Mouse (Mus musculus) ES-E14 (cell line): Measurements from ENCODE around the gene Wdr18. TPM values are rescaled to one million over a fixed set of nuclear protein-coding genes. Genes with fewer than 3 reads are reported as not detected.

Experiments
- DNase-seq: peaks from one replicate; pipeline ENCODE4 v3.0.0-alpha.2; 2013; ENCODE audit warnings: low read depth, low spot score
- H3K27ac ChIP-seq: 2 replicates; pipeline ENCODE4 v1.5.1; 2012; ENCODE audit warnings: low read depth, mild to moderate bottlenecking, low read length, moderate library complexity, mixed read lengths; ENCODE audit not compliant: poor library complexity, insufficient read depth, severe bottlenecking
- H3K36me3 ChIP-seq: 2 replicates; pipeline ENCODE4 v1.6.1; 2012; ENCODE audit warnings: mild to moderate bottlenecking, low read length, moderate library complexity, mixed read lengths; ENCODE audit not compliant: control insufficient read depth, poor library complexity, insufficient read depth, severe bottlenecking
- H3K4me1 ChIP-seq, 2 experiments: fragments of 150-350 bp in 1 of 2; sonication (generic) in 1 of 2; 2 replicates each; pipeline ENCODE4 v1.6.1; 2012; ENCODE audit warnings: low read length in 2 of 2, mild to moderate bottlenecking in 1 of 2, mixed read lengths in 1 of 2; ENCODE audit not compliant: control insufficient read depth in 2 of 2, insufficient read depth in 2 of 2, poor library complexity in 1 of 2
- H3K4me3 ChIP-seq, 2 experiments: fragments of 150-350 bp in 1 of 2; sonication (generic) in 1 of 2; 2 replicates each; pipeline ENCODE4 v1.5.1; 2012; ENCODE audit warnings: low read length in 2 of 2, low read depth in 1 of 2, mild to moderate bottlenecking in 1 of 2, mixed read lengths in 1 of 2; ENCODE audit not compliant: insufficient read depth in 1 of 2, poor library complexity in 1 of 2, severe bottlenecking in 1 of 2
- H3K9ac ChIP-seq: 2 replicates; pipeline ENCODE4 v1.6.1; 2012; ENCODE audit warnings: low read depth, mild to moderate bottlenecking, low read length, mixed read lengths; ENCODE audit not compliant: poor library complexity, insufficient read depth, severe bottlenecking
- H3K9me3 ChIP-seq: fragments of 150-350 bp; sonication (generic); 2 replicates; pipeline ENCODE4 v1.6.1; 2012; ENCODE audit warnings: low read depth, mild to moderate bottlenecking, low read length; ENCODE audit not compliant: control insufficient read depth, insufficient read depth
- CHD2 ChIP-seq: IDR thresholded peaks from 2 replicates; pipeline ENCODE4 v1.6.1; 2014; ENCODE audit warnings: mild to moderate bottlenecking, low read depth, low read length, inconsistent platforms
- HCFC1 ChIP-seq: IDR thresholded peaks from 2 replicates; pipeline ENCODE4 v1.6.1; 2012; ENCODE audit warnings: low read length, inconsistent platforms, borderline replicate concordance; ENCODE audit not compliant: insufficient read depth
- MAFK ChIP-seq: IDR thresholded peaks from 2 replicates; pipeline ENCODE4 v1.6.1; 2014; ENCODE audit warnings: mild to moderate bottlenecking, low read depth, low read length, inconsistent platforms; ENCODE audit not compliant: insufficient read depth
- ZC3H11A ChIP-seq: IDR thresholded peaks from 2 replicates; pipeline ENCODE4 v1.6.1; 2012; ENCODE audit warnings: low read depth, mild to moderate bottlenecking, inconsistent platforms, low read length, borderline replicate concordance
- ZNF384 ChIP-seq: IDR thresholded peaks from 2 replicates; pipeline ENCODE4 v1.6.1; 2012; ENCODE audit warnings: low read depth, low read length, inconsistent platforms
- in situ Hi-C, 2 experiments: fragments of 600-800 bp; cut with MboI; formaldehyde crosslinking; loops; one replicate each; pipeline ENCODE4 v1.15.1; 2025; ENCODE audit warnings: low sequenced_read_pairs in 2 of 2, inconsistent platforms in 1 of 2; ENCODE audit not compliant: unreplicated experiment in 2 of 2
- total RNA-seq: library from RNA; depleted of rRNA; stranded (reverse); fragments of 300-350 nt; gene quantifications from 2 replicates; pipeline ENCODE4 v1.2.3, GENCODE M21; 2012

Gene Wdr18
- total RNA-seq, 1 experiment = 155 TPM

DNA sequence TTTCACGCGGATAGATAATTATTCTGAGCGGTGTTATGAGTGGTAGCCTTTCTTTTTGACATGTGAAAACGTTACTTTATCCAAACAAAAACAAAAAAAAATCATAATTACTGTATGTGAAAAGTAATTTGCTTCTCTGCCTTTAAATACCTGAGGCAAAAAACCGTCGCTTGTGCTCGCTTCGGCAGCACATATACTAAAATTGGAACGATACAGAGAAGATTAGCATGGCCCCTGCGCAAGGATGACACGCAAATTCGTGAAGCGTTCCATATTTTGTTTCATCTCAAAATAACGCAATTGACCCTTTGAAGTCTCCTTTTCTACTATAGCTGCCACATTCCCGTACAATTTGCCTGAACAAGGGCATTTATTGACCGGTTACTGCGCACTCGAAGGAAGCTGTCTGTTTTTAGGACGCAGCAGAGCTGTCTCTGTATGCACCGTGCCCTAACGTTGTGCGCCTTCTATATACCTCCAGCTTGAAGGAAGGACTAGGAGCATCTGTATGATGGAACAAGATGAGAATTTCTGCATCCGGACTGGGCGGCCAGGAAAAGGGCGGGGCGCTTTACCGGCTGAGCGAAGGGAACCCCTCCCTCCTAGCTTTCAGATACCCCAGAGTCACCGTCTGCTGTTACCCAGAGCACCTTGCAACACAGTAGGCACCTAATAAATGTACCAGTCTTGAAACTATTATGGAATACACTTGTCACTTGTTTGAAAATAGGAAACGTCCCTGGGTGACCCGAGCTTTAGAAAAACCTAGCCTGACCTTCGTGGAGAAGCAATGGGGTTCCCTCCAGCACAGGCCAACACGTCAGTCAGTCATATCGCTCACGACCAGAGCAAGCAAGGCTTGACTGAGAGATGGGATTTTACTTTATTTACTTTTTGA is 25.6 kb downstream of the Wdr18 start:
- peak overlapping the region; percentile 32 for H3K9ac ChIP-seq
- peaks cover 9 to 19% of the 10 kb centered on the region in 2 experiments for H3K4me1 ChIP-seq
- peak overlapping the region; percentile 70 to 100 for H3K4me3 ChIP-seq
- DNase-seq = no peak
- H3K27ac ChIP-seq = peak overlapping the region; percentile 80; the same call in 1 of the 2 replicates
- peaks cover 5% of the 10 kb centered on the region; the same call in 1 of the 2 replicates for H3K36me3 ChIP-seq
- no peaks in the 10 kb centered on the region for H3K9me3 ChIP-seq
- in situ Hi-C loops = loop anchor here in 1 of 2 experiments (25.0 kb wide), 1 partner anchor 127 kb away; the partner anchor contains the start of genes Sbno2 and Stk11
- TF ChIP-seq CHD2 = no peak
- 0 out of 2 replicates have a peak, but pooled peaks have one; percentile 44 for TF ChIP-seq HCFC1
- peak; percentile 83 for TF ChIP-seq ZNF384

DNA sequence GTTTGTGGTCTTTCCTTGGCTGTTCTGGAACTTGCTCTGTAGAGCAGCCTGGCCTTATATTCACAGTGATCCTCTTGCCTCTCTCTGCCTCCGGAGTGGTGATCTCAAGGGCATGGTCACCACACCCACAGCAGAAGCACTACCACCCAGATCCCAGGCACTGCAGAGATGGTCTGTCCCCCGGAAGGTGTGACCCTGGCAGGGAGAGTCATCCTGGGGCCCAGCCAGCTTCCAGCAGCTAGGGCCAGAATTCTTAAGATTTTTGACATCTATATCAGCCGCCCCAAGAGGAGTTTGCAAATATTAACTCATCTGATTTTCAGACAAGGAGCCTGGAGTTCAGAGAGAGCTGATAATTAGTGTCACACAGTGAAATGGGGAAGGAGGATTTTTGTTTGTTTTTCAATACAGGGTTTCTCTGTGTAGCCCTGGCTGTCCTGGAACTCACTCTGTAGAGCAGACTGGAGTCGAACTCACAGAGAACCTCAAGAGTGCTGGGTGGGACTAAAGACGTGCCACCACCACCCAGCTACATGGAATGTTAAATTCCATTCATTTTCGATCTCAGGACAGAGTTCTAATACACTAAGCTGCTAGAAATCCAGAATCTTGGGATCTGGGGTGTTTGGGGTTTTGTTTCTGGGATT is 26.4 kb downstream of the Wdr18 start:
- TF ChIP-seq ZC3H11A (no peak), CHD2 (no peak), ZNF384 (no peak), MAFK (no peak), HCFC1 (no peak)
- H3K27ac ChIP-seq = no peak overlapping the region
- H3K9me3 ChIP-seq = no peaks in the 10 kb centered on the region
- peak overlapping the region; percentile 32; the same call in 1 of the 2 replicates for H3K9ac ChIP-seq
- in situ Hi-C loops = loop anchor here in 1 of 2 experiments (25.0 kb wide), 1 partner anchor 126 kb away; the partner anchor contains the start of genes Sbno2 and Stk11
- H3K36me3 ChIP-seq = no peaks in the 10 kb centered on the region; the same call in 1 of the 2 replicates
- peaks cover 9 to 22% of the 10 kb centered on the region in 2 experiments for H3K4me1 ChIP-seq
- H3K4me3 ChIP-seq = peak overlapping the region in 1 of 2 experiments; percentile 100; a peak in 2 of 4 replicates
- DNase-seq = no peak

- H3K4me1 ChIP-seq = peaks cover 9 to 22% of the 10 kb centered on the region in 2 experiments
- DNase-seq = peak; percentile 73
- TF ChIP-seq ZNF384 (peak; percentile 99), CHD2 (no peak), ZC3H11A (0 out of 2 replicates have a peak, but pooled peaks have one; percentile 12), MAFK (no peak), HCFC1 (no peak)
- H3K9me3 ChIP-seq = no peaks in the 10 kb centered on the region
- no peaks in the 10 kb centered on the region for H3K36me3 ChIP-seq
- 0 out of 4 replicates have a peak overlapping the region, but pooled peaks of 1 of the 2 experiments have one; percentile 13 for H3K4me3 ChIP-seq
- no peak overlapping the region for H3K27ac ChIP-seq
- H3K9ac ChIP-seq = no peak overlapping the region
- in situ Hi-C loops = loop anchor here in 1 of 2 experiments (25.0 kb wide), 1 partner anchor 125 kb away; the partner anchor contains the start of genes Sbno2 and Stk11
These were observed 27.0 kb downstream of the Wdr18 start for GRCm38 (mm10) chr10:79986963-79987362.

DNA sequence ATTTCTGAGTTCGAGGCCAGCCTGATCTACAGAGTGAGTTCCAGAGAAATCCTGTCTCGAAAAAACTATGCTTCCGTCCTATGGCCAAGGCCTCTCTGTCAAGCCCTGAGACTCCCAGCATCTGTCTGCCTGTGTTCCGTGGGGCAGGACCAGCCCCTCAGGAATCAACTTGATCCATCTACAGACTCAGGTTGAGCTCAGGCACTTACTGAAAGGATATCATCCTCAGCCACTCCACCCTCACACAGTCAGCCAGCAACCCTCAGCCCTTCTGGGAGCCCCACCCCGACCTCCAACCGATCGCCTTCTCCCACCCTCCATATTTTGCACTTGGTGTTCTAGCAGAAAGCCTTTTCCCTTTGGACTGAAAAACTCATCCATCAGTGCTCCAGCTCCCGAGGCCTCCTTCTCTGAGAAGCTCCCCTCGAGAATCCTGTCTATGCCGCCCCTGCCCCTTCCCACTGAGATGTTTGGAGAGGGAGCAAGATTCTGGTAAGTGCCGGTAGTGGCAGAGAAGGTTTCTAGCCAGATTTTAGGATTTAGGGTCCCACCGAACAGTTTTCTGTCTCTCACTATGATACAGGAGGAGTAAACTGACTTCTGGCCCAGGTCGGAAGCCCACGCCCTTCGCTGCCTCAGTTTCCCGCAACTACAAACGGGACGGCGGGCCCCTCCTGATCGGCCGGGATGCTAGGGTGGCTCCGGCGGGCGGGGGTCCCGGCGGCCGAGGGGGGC is 28.0 kb downstream of the Wdr18 start:
- H3K4me3 ChIP-seq = peak overlapping the region; percentile 75 to 86
- in situ Hi-C loops = loop anchor here in 1 of 2 experiments (25.0 kb wide), 1 partner anchor 124 kb away; the partner anchor contains the start of genes Sbno2 and Stk11
- peaks cover 9 to 19% of the 10 kb centered on the region in 2 experiments for H3K4me1 ChIP-seq
- H3K27ac ChIP-seq = peak overlapping the region; percentile 45; the same call in 1 of the 2 replicates
- H3K36me3 ChIP-seq = peaks cover under 1% of the 10 kb centered on the region; the same call in 1 of the 2 replicates
- peak overlapping the region; percentile 81 for H3K9ac ChIP-seq
- DNase-seq = no peak
- no peak for TF ChIP-seq HCFC1
- TF ChIP-seq MAFK = no peak
- TF ChIP-seq ZNF384 = no peak
- no peak for TF ChIP-seq CHD2
- no peak for TF ChIP-seq ZC3H11A
- no peaks in the 10 kb centered on the region for H3K9me3 ChIP-seq
